Mouse (Mus musculus): ENCODE measurements around the gene Cx3cl1. TPM values are rescaled to one million over a fixed set of nuclear protein-coding genes. Genes with fewer than 3 reads are reported as not detected.

Gene Cx3cl1
- polyA plus RNA-seq, 1 experiment from 2014 or later, result 5.3 TPM

DNA sequence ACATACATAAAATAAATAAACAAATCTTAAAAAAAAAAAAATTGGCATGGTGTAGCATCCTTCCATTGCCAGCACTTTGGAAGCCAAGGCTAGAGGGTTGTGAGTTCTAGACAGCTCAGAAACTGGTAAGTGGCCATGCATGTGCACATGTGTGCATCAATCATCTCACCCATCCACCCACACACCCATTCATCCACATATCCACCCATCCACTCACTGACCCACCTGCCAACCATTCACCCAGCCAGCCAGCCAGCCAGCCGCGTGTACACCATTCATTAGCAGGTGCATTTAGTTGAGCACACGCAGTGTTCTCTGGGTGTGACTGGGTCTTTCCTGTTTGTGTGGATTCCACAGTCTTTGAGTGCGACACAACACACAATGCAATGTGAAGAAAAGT is 34.0 kb downstream of the Cx3cl1 start:
- ATAC-seq (ENCODE audit: insufficient number of reproducible peaks, insufficient read depth, low FRiP score, low TSS enrichment), result no peak
- Histone ChIP-seq H3K27me3 (0 out of 2 replicates have a peak, but pooled peaks cover 4% of the 10 kb centered on the region), H3K4me2 (replicated peaks) (no peak overlapping the region), H3K4me1 (no peaks in the 10 kb centered on the region), H3K9me3 (no peaks in the 10 kb centered on the region), H3K9ac (no peak overlapping the region), H3K27ac (no peak overlapping the region), H3K4me3 (no peak overlapping the region), H3K36me3 (no peaks in the 10 kb centered on the region)
- 73% methylated on average over 4 of the region's 4 CpGs for WGBS

DNA sequence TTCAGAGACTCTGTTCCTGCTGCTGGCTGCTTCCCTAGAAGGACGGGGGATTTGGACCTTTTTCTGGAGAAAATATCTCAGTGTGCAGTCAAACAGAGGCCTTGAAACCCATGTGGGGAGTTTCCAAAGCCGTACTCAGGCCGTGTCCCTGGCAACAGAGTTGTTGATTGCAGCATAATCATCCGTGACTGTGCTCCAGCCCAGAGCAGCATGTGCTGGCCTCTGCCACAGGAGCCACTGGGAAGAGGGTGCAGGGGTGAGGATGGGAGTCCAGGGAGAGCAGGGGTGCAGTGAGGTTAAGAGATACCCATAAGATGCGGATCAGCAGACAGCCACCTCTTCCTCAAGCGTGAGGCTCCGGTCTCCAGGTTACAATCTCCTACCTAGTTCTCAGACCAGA is 35.7 kb downstream of the Cx3cl1 start:
- 0 out of 2 replicates have a peak, but pooled peaks cover 4% of the 10 kb centered on the region for H3K27me3 ChIP-seq
- no peak overlapping the region for H3K27ac ChIP-seq
- ATAC-seq (ENCODE audit: insufficient number of reproducible peaks, insufficient read depth, low FRiP score, low TSS enrichment), result no peak
- no peaks in the 10 kb centered on the region; the same call in 1 of the 2 replicates for H3K4me1 ChIP-seq
- H3K4me2 ChIP-seq (replicated peaks), result no peak overlapping the region
- H3K4me3 ChIP-seq, result no peak overlapping the region
- no peak overlapping the region for H3K9ac ChIP-seq
- H3K36me3 ChIP-seq, result no peaks in the 10 kb centered on the region
- H3K9me3 ChIP-seq, result no peaks in the 10 kb centered on the region
- WGBS, result 60% methylated on average over 7 of the region's 7 CpGs

DNA sequence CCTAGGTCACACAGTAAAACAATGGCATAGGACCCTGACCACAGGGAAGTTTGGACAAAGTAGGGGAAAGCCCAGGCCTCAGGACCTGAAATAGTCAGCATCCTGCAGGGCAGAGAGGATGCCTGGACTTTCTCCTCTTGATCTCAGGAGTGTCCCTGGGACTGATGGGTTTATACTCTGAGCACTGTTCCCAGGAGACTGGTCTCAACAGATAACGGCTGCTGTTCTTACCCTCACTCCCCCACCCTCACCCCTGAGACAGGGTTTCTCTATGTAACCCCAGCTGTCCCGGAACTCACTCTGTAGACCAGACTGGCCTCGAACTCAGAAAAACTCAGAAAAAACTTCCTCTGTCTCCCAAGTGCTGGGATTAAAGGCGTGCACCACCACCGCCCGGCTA is 36.6 kb downstream of the Cx3cl1 start:
- ATAC-seq (ENCODE audit: insufficient number of reproducible peaks, insufficient read depth, low FRiP score, low TSS enrichment), result no peak

DNA sequence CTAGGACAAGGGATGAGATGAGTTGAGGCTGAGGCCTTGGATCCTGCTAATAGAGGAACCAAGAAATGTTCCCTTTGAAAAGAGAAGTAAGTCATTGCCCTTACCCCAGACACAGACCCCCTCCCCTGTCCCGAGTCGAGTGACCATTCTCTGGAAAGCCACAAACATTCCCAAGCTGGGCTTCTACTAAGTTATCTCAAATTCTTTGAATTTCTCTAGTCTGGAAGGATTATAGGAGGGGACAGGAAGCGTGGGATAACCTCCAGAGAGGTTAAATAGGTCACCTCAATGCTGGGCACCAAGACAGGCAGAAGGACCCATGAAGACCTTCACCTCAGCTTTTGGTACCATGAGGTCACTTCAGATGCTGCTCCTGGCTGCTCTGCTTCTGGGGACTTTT is 38.3 kb downstream of the Cx3cl1 start, which contains the start of gene Ccl17:
Gene Ccl17 (plus strand): TSS at position 301 of the 400 bp plus-strand sequence.
- WGBS, result 68% methylated on average over 3 of the region's 3 CpGs
- Histone ChIP-seq H3K4me1 (no peaks in the 10 kb centered on the region; the same call in 1 of the 2 replicates), H3K27ac (no peak within 1 kb of the TSS), H3K9me3 (no peaks in the 10 kb centered on the region), H3K9ac (no peak within 1 kb of the TSS), H3K36me3 (no peaks in the 10 kb centered on the region), H3K4me3 (no peak within 1 kb of the TSS), H3K4me2 (replicated peaks) (no peak within 1 kb of the TSS), H3K27me3 (no peaks in the 10 kb centered on the region)
- no peak for ATAC-seq (ENCODE audit: insufficient number of reproducible peaks, insufficient read depth, low FRiP score, low TSS enrichment)

More for the DNA sequence above, 36.6 kb downstream of the Cx3cl1 start:
- WGBS, result 80% methylated on average over 6 of the region's 6 CpGs
- Histone ChIP-seq H3K4me3 (no peak overlapping the region), H3K36me3 (no peaks in the 10 kb centered on the region), H3K27ac (no peak overlapping the region), H3K4me1 (no peaks in the 10 kb centered on the region; the same call in 1 of the 2 replicates), H3K9ac (no peak overlapping the region), H3K27me3 (0 out of 2 replicates have a peak, but pooled peaks cover 4% of the 10 kb centered on the region), H3K9me3 (no peaks in the 10 kb centered on the region), H3K4me2 (replicated peaks) (no peak overlapping the region)

DNA sequence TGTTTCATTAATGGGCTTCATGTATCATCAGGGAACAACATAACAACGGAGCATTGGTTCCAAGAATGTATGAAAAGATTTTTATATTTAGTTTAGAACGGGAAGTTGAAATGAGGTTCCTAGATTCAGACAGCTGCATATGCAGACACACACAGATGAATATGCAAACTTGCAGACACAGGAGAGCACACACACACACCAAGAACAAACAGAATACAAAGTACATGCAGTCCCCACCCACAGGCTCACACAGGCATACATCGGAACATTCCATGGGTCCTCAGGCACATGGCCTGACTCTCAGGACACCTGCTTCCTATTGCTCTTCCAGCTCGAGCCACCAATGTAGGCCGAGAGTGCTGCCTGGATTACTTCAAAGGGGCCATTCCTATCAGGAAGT is 39.0 kb downstream of the Cx3cl1 start:
- 71% methylated on average over 5 of the region's 5 CpGs for WGBS
- Histone ChIP-seq H3K36me3 (no peaks in the 10 kb centered on the region), H3K27ac (no peak overlapping the region), H3K4me3 (no peak overlapping the region), H3K4me1 (no peaks in the 10 kb centered on the region; the same call in 1 of the 2 replicates), H3K27me3 (no peaks in the 10 kb centered on the region), H3K4me2 (replicated peaks) (no peak overlapping the region), H3K9me3 (no peaks in the 10 kb centered on the region), H3K9ac (no peak overlapping the region)
- ATAC-seq (ENCODE audit: insufficient number of reproducible peaks, insufficient read depth, low FRiP score, low TSS enrichment), result no peak

DNA sequence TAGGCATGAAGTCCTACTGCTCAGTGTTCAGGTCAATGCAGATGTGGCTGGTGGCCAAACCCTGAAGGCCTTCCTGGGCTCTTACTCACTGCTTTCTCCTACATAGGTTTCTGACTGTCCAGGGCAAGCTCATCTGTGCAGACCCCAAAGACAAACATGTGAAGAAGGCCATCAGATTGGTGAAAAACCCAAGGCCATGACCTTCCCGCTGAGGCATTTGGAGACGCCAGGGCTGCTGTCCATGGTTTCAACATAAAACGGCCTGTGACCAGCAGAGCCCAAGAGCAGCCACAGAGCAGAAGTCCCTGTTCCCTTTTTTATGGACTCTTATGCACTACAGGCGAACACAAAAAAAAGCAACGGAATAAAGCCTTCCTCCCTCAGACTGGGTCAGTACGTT is 39.8 kb downstream of the Cx3cl1 start:
- WGBS, result 72% methylated on average over 6 of the region's 6 CpGs

DNA sequence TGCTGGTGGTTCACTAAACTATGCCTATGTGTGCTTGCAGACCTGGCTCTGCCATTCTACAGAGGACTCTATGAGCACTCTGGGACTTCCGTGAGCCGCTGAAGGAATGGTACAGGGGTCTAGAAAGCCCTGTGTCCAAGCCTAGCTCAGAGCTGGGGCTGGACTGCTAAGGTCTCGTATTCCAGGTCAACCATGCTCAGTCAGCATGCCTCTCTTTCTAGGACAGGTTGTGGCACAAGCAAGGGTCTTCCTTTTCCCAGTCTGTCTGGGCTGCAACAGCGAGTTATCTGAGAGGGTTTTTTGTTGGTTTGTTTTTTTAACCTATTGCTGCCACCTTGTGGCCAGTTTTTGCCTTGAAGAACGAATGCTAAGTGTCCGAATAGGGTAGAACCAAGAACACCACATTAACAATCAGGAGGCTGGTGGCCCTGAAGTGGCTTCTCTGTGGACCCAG is 40.9 kb downstream of the Cx3cl1 start:
- no peaks in the 10 kb centered on the region for H3K36me3 ChIP-seq
- H3K27me3 ChIP-seq, result no peaks in the 10 kb centered on the region
- H3K4me2 ChIP-seq (replicated peaks), result peak overlapping the region; percentile 16; the same call in 1 of the 2 replicates
- no peak overlapping the region for H3K27ac ChIP-seq
- no peaks in the 10 kb centered on the region for H3K9me3 ChIP-seq
- ATAC-seq (ENCODE audit: insufficient number of reproducible peaks, insufficient read depth, low FRiP score, low TSS enrichment), result no peak
- H3K9ac ChIP-seq, result 0 out of 2 replicates have a peak overlapping the region, but pooled peaks have one; percentile 19
- H3K4me1 ChIP-seq, result no peaks in the 10 kb centered on the region; the same call in 1 of the 2 replicates
- no peak overlapping the region for H3K4me3 ChIP-seq
- 29% methylated on average over 6 of the region's 6 CpGs for WGBS

More for the DNA sequence above, 39.8 kb downstream of the Cx3cl1 start:
- ATAC-seq (ENCODE audit: insufficient number of reproducible peaks, insufficient read depth, low FRiP score, low TSS enrichment), result no peak
- Histone ChIP-seq H3K9ac (no peak overlapping the region), H3K4me2 (replicated peaks) (no peak overlapping the region), H3K36me3 (no peaks in the 10 kb centered on the region), H3K27me3 (no peaks in the 10 kb centered on the region), H3K4me3 (no peak overlapping the region), H3K9me3 (no peaks in the 10 kb centered on the region), H3K27ac (no peak overlapping the region), H3K4me1 (no peaks in the 10 kb centered on the region; the same call in 1 of the 2 replicates)

DNA sequence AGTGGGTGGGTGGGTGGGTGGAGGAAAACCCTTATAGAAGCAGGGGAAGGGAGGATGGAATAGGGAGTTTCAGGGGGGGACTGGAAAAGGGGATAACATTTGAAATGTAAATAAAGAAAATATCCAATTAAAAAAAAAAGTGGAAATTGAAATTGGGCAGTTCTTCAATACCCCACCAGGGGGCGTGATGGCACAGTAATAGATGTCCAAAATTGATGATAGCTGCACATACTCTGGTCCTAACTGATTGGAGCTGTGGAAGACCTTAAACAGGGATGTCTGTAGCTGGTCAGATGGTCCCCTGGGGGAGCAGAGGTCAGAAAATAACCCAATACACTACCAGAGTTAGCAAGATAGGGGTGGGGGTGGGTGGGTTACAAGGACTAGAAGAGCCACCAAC is 42.7 kb downstream of the Cx3cl1 start:
- Histone ChIP-seq H3K9me3 (no peaks in the 10 kb centered on the region), H3K4me1 (no peaks in the 10 kb centered on the region; the same call in 1 of the 2 replicates), H3K9ac (no peak overlapping the region), H3K4me2 (replicated peaks) (no peak overlapping the region), H3K4me3 (no peak overlapping the region), H3K27ac (no peak overlapping the region), H3K27me3 (no peaks in the 10 kb centered on the region), H3K36me3 (no peaks in the 10 kb centered on the region)
- no peak for ATAC-seq (ENCODE audit: insufficient number of reproducible peaks, insufficient read depth, low FRiP score, low TSS enrichment)
- WGBS, result 6% methylated on average over 1 of the region's 1 CpGs

DNA sequence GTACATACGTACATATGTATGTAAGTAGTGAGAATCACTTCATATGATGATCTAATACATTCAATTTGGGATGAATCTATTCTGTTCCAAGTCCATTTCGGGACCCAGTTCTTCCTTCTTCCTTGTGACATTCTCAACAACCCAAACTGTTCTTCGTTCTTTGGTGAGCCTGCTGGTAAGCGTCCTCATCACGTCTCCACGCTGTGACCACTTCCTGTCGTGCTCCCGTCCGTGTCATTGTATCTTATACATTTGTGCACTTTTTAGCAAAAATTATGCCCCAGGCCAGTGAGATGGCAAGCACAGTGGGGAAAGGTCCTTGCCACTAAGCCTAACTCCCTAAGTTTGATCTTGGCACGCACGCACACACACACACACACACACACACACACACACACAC is 46.1 kb downstream of the Cx3cl1 start:
- ATAC-seq (ENCODE audit: insufficient number of reproducible peaks, insufficient read depth, low FRiP score, low TSS enrichment), result no peak
- H3K9me3 ChIP-seq, result no peaks in the 10 kb centered on the region
- no peak overlapping the region for H3K27ac ChIP-seq
- no peak overlapping the region for H3K4me3 ChIP-seq
- no peaks in the 10 kb centered on the region for H3K27me3 ChIP-seq
- WGBS, result 91% methylated on average over 11 of the region's 11 CpGs
- H3K9ac ChIP-seq, result no peak overlapping the region
- no peaks in the 10 kb centered on the region for H3K4me1 ChIP-seq
- H3K36me3 ChIP-seq, result peaks cover 20% of the 10 kb centered on the region
- H3K4me2 ChIP-seq (replicated peaks), result no peak overlapping the region

DNA sequence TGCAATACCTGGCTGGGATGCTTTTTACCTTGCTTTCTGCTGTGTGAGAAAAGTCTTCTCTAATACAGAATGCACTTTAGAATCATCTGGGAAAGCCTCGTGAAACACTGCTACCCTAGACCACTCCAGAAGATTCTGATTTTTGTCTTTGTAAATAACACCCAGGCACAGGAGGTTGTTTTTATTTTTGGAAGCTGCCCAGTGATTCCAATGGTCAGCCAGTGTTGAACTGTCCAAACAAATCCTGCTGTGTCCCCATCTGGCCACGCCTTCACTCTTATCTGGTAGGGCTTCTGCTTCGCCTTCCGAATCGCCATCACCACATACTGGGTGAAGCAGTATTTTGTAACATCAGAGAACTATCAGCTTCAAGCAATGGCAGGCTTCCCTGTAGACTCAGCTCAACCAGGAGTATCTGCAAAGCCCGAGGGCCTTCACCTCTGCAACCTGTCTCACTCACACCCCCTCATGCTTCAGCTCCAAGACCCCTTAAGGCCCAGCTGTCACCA is 47.9 kb downstream of the Cx3cl1 start:
- no peaks in the 10 kb centered on the region for H3K9me3 ChIP-seq
- 81% methylated on average over 6 of the region's 6 CpGs for WGBS
- H3K27ac ChIP-seq, result no peak overlapping the region
- H3K9ac ChIP-seq, result no peak overlapping the region
- H3K4me2 ChIP-seq (replicated peaks), result no peak overlapping the region
- ATAC-seq (ENCODE audit: insufficient number of reproducible peaks, insufficient read depth, low FRiP score, low TSS enrichment), result no peak
- peaks cover 32% of the 10 kb centered on the region for H3K36me3 ChIP-seq
- H3K27me3 ChIP-seq, result no peaks in the 10 kb centered on the region
- no peaks in the 10 kb centered on the region for H3K4me1 ChIP-seq
- H3K4me3 ChIP-seq, result no peak overlapping the region

DNA sequence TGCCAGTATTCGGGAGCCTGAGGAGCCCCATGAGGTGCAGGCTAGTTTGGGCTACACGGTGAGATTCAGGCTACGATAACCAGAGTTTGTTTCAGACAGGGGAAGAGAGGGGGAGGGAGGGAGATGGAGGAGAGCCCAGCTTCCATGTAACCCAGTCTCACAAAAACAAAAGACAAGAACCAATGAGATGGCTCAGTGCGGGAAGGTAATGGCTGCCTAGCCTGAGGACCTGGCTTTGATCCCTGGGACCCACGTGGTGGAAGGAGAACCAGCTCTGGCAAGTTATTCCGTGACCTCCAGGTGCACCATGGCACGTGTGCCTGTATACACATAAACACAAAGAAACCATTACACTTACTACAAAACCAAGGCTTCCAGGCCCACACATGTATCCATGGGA is 48.7 kb downstream of the Cx3cl1 start:
- WGBS, result 74% methylated on average over 7 of the region's 7 CpGs
- ATAC-seq (ENCODE audit: insufficient number of reproducible peaks, insufficient read depth, low FRiP score, low TSS enrichment), result no peak
- Histone ChIP-seq H3K27ac (no peak overlapping the region), H3K4me3 (no peak overlapping the region), H3K9ac (no peak overlapping the region), H3K36me3 (peaks cover 39% of the 10 kb centered on the region), H3K27me3 (no peaks in the 10 kb centered on the region), H3K4me2 (replicated peaks) (no peak overlapping the region), H3K4me1 (no peaks in the 10 kb centered on the region), H3K9me3 (no peaks in the 10 kb centered on the region)

DNA sequence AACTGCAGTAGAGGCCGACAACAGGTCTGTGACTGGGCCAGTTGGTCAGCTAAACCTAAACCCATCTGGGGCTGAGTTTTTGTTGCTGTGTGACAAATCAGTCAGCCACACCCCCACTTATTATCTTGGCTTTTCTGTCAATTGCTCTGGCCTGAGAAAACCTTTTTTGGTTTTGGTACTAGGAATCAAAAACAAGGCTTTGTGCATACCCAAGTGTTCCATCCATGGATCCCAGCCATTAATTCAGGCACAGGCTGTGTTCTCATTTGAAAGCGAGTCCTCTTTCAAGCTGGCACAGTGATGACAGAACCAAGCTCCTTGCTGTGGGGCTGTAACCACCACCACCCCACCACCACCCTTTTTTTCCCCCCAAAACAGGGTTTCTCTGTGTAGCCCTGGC is 49.6 kb downstream of the Cx3cl1 start:
- Histone ChIP-seq H3K9me3 (no peaks in the 10 kb centered on the region), H3K4me3 (no peak overlapping the region), H3K27ac (no peak overlapping the region), H3K36me3 (peaks cover 43% of the 10 kb centered on the region), H3K4me2 (replicated peaks) (no peak overlapping the region), H3K4me1 (no peaks in the 10 kb centered on the region), H3K27me3 (no peaks in the 10 kb centered on the region), H3K9ac (no peak overlapping the region)
- 92% methylated on average over 2 of the region's 2 CpGs for WGBS
- no peak for ATAC-seq (ENCODE audit: insufficient number of reproducible peaks, insufficient read depth, low FRiP score, low TSS enrichment)

Measured in embryonic facial prominence, embryonic 12.5 days (tissue).